Mouse (Mus musculus) spleen, adult 2 months (tissue): ENCODE results near the gene Sec16a.

ENCODE experiments used
- CTCF ChIP-seq: fragments of 200-500 bp; IDR thresholded peaks from 2 replicates; pipeline ENCODE4 v1.5.1; 2011; ENCODE audit warnings: mild to moderate bottlenecking, inconsistent platforms; ENCODE audit not compliant: insufficient read depth, insufficient read length, insufficient replicate concordance; ENCODE audit errors: extremely low read depth
- POLR2A ChIP-seq: fragments of 200-500 bp; IDR thresholded peaks from 2 replicates; pipeline ENCODE4 v1.6.1; 2011; ENCODE audit warnings: low read depth, low read length, inconsistent platforms

- TF ChIP-seq CTCF (no peak), POLR2A (no peak)
These were observed 23.4 kb upstream of the Sec16a start for GRCm38 (mm10) chr2:26468376-26468775.
